Mouse (Mus musculus): ENCODE data around the gene Nrp2.

Nrp2 gene

DNA sequence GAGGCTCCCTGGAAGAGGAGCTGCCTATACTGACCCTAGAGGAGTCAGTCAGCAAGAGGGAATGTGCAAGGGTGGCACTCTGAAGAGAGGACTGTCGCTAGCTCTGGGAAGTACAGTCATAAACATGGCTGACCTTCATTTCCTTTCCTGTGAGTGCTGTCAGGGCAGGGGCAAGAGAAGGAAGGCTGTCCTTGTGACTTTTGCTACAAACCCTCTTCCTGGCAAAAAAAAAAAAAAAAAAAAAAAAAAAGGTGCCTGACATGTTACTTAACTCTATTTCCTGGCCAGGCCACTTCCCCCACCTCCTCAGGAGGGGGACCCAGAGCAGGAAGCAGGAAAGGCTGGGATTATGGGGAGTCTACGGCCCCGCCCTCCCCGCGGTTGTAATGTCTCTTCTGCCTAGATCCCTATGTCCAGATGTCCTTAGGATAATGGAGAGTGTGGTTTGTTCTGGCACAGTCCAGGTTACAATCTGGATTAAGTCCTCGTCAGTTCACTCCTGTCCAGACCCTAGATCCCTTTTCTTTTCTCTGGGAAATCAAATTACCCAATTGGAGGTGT lies 21.5 kb downstream of the Nrp2 start:
- DNase-seq, result no peak

- no peak for DNase-seq
Observed at GRCm38 (mm10) chr1:62725032-62725678, 22.1 kb downstream of the Nrp2 start.

GRCm38 (mm10) chr1:62727191-62727590 lies 24.1 kb downstream of the Nrp2 start:
- DNase-seq, result no peak

DNA sequence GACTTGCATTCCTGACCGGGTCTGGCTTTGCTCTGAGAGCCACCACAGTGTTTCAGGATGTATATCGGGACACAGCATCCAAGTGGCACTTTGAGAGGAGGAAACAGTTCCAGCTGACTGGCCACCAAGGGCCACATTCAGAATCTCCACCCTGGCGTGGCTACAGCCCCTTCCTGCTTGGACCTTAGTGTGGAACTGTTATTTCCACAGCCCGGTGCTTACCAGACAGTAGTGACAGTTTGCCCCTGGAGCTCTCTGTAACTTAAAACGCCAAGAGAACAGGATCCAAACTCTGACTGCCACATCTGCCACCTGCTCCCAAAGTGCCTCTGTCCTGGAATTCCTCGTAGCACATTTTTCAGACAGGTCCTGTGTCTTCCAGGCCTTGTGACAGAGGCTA lies 25.3 kb downstream of the Nrp2 start:
- DNase-seq, result no peak

- DNase-seq, result no peak
Observed at GRCm38 (mm10) chr1:62728926-62729325, 25.8 kb downstream of the Nrp2 start.

DNA sequence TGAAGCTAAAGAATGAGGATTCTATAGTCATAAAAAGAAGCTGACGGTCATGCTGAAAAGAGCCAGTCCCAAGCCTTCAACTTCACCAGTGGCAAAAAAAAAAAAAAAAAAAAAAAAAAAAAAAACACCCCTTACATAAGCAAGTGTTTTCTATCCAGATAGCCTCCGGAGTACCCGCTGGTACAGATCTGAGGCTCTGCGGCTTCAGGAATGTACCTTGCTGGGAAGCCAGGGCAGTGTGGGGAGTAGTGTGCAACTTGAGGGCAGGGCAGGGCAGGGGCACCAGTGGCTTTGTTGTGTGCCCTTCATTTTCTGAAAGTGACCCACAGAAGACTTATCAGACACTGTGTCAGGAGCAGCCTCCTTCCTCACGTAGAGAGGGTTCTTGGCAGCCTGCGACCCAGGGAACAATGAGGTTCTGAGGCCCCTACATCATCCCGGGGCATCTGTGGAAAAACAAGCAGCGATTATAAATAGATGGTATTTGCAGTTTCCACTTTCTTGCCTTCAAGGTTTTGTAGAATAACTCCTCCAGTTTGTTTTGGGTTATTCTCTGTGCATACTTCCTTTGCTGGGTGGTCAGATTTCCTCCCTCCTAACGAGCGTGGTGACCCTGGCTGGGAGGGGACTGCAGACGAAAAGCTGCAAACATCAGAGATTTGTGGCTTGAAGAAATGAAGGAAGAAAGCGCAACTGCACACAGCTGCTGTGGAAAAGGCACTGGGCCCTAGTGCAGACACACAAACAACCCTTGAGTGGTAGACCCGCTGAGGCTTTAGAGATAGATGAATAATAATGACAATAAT lies 26.5 kb downstream of the Nrp2 start:
- no peak for DNase-seq

- DNase-seq, result no peak
Observed at GRCm38 (mm10) chr1:62732036-62732435, 29.0 kb downstream of the Nrp2 start.

GRCm38 (mm10) chr1:62734420-62734931 lies 31.4 kb downstream of the Nrp2 start:
- DNase-seq, result no peak

DNA sequence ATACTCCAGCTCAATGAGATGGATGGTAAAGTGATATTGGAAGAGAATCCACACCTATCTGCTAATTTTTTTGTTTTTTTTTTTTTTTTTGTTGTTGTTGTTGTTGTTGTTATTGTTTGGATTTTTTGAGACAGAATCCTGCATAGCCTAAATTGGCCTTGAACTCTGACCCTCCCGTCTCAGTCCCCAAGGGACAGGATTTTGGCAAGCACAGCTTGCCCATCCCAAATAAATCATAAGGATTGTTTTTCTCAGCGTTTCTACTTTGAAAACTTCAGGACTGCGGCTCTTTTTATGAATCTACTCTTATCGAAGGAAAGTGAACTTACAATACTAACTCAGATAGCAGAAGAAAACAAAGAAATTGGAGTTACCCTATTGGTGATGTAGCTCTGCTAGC lies 31.9 kb downstream of the Nrp2 start:
- no peak for DNase-seq

DNA sequence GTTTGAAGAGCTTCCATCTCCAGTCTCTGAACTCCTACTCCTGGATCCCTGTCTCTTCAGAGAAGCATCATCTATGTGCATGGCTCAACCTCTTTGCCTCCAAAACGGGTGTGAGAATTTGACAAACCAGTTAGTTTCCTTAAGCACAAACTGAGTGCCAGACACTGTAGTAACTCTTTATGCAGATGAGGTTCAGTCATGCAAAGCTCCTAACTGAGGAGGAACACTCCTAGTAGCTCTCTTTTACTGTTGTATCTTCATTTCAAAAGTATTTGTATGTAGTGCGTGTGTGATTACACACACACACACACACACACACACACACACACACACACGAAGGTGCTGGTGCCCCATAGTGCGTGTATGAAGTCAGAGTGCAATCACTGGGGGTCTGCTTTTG lies 32.8 kb downstream of the Nrp2 start:
- DNase-seq, result no peak

DNA sequence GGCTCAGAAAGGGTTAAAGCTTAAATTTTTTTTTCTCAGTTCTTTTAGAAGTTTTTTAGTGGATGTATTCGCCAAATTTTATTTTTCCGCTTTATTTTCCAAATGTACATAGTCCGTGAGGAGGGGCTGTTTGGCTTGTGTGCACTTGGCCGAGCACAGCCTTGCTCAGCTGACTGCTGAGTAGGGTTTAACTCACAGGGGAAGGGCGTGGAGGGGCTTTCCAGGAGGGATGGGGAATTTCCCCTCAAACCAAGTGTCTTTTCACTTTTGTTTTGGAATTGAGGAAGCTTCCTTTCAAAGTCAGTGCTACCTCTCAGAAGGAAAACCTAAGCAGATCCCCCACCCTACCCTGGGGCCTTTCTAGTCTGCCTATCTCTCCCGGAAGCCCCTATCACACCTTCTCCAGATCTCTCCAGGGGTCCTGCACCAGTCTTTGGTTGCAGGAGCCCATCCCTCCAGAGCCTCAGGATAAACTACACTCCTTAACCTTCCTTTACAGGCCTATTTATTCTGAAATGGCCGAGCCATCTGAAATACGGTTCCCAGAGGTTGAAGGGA lies 33.4 kb downstream of the Nrp2 start:
- DNase-seq, result no peak

- no peak for DNase-seq
Observed at GRCm38 (mm10) chr1:62738165-62738564, 35.1 kb downstream of the Nrp2 start.

GRCm38 (mm10) chr1:62742092-62742491 lies 39.0 kb downstream of the Nrp2 start:
- no peak for DNase-seq

DNA sequence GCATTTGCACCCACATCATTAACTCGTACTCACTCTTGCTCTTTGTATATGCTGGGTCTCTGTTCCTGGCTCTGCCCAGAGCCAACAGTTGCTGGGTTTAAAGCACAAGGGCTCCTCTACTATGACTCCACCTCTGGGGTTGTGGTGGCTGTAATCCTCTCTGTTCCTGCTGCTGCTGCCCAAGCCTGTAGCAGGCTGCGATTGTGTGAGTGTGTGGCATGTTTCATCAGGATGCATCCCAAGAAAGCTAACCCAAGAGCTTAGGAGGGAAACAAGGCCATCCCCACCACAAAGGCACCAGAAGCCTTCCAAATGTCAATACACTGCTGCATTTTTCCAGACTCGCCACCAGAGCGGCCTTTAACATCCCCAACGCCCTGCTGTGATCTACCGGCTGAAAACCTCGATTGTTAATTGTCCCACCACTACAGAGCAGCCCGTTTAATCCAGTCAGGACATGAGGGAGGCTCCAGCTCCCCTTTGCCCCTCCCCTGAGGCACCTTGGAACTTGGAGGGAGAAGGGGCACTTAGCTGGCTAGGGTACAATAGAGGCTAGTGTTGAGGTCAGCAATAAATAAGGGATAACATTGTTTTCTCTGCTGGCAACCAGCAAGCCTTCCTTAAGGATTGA lies 40.1 kb downstream of the Nrp2 start:
- no peak for DNase-seq

DNA sequence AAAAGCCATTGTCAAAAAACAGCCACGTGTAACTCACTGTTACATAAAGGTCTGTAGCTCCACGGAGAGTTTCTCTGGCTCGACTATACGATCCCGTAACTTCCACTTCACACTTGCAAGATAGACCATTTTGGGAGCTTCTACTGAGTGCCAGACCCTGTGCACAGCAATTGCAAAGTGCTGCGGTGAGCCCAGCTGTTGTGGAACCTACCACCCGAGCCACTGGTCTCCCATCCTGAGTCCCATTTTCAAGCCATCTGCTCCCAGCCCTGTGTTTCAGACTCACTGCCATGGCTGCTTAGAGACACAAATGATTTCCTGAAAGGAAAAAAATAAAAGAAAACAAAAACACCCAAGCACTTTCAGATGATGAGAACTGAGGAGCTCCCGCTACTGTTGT lies 42.8 kb downstream of the Nrp2 start:
- DNase-seq, result no peak

DNA sequence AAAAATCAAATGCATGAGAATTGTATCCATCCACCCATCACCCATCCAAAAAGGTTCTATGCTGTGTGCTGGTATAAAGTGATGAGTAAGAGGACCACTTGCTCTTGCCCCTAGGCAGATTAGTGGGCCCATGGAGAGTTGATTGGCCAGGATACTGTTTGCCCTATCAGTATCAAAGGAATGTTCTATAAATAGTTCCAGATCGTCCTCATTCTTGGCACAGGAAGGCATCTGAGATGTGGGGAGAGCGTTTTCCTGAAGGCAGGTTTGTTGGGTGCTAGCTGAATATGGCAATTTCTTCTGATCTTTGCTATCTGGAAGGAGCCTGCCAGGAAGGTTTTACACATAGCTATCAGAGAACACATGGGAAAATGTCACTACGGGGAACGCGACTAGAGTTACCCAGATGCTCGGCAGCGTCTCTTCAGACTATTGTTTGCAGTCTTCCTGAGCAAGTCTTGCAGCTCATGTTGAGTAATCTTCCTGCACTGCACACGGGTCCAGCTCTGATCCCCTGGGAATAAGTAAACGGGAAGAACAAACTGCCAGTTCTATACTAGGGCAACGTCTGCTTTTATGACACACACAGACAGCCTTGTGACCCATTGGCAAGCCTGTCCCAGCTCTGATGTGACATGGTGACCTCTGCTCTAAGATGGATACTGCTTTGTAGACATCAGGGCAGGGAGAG lies 44.5 kb downstream of the Nrp2 start:
- DNase-seq, result no peak

GRCm38 (mm10) chr1:62748361-62748760 lies 45.3 kb downstream of the Nrp2 start:
- no peak for DNase-seq

DNA sequence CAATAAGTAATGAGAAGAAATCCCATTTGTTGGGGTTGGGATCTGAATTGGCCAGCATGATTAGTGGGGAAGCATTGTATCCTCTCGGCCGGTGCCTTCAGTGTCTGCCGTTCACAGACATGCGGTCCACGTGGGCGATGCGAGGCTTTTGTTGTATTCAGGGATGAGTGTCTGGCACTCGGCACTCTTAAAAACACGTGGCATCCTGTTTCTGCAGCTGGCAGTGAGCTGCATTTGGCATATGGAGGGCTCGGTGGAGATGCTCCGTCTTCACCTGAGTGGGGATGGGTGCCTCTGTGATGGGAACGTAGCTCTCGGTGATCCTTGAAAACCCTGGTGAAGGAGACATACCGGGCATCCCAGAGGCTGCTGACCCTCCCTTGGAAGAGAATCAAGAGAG lies 46.6 kb downstream of the Nrp2 start:
- no peak for DNase-seq

GRCm38 (mm10) chr1:62750408-62751008 lies 47.4 kb downstream of the Nrp2 start:
- no peak for DNase-seq

GRCm38 (mm10) chr1:62751011-62752006 lies 48.2 kb downstream of the Nrp2 start:
- DNase-seq, result no peak

- no peak for DNase-seq
Observed at GRCm38 (mm10) chr1:62752055-62752454, 49.0 kb downstream of the Nrp2 start.
